Mouse (Mus musculus): Measurements from ENCODE around the gene Itga9. TPM values are rescaled to one million over a fixed set of nuclear protein-coding genes. Genes with fewer than 3 reads are reported as not detected.
A peak's percentile ranks its signal among the peaks of the same experiment; 100 is the strongest.

The Itga9 gene
- polyA plus RNA-seq, 1 experiment from 2014 or later: 12.6 TPM

DNA sequence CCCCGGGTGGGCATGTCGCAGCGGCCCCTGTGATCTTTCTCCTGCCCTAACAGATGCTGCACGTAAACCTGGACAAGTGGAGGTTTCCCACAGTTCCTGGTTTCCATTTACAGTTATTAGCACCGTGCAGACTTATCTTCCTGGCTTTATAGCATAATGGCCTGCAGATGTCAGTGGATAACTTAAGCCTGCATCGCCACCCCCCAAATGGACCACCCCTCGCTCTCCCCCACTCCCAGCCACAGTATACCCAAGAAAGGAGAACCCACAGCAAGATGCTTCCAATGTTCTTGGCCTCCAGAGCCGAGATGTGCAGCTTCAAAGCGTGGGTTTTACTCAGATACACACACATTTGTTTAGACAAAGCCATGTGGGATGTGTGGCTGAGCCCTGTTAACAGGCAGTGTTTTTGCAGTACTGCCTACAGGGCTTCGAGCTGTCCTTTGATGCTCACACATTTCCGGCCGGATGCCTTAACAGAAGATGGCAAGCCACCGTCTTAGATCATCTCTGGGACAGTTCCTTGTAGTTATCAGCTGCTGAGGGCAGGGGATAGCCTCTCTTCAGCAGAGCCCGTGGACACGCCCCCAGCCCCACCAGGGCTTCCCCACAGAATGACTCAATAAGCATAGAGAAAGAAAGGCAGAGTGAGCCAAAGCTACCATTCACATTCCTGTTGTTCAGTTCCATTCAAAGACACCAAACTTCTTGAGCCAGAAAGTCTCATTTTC lies 71.7 kb downstream of the Itga9 start:
- Histone ChIP-seq H3K4me1 (replicated peaks; ENCODE audit: control insufficient read depth, insufficient read depth, low read length) (peaks cover 12% of the 10 kb centered on the region; the same call in 1 of the 2 replicates), H3K36me3 (ENCODE audit: control insufficient read depth, insufficient read depth, low read length) (peaks cover 14% of the 10 kb centered on the region; the same call in 1 of the 2 replicates), H3K9me3 (ENCODE audit: control insufficient read depth, low read length) (no peaks in the 10 kb centered on the region), H3K4me3 (ENCODE audit: low read depth, low read length) (no peak overlapping the region), H3K4me2 (ENCODE audit: low read length) (no peak overlapping the region), H3K27ac (ENCODE audit: low read depth) (no peak overlapping the region), H3K9ac (ENCODE audit: low read length) (no peak overlapping the region), H3K27me3 (replicated peaks; ENCODE audit: control insufficient read depth, insufficient read depth, low read length) (no peaks in the 10 kb centered on the region)
- ATAC-seq (replicated peaks; ENCODE audit: low FRiP score, low TSS enrichment, low read depth) (no peak), DNase-seq (ENCODE audit: low spot score) (no peak)
- 43% methylated on average over 15 of the region's 15 CpGs for WGBS

DNA sequence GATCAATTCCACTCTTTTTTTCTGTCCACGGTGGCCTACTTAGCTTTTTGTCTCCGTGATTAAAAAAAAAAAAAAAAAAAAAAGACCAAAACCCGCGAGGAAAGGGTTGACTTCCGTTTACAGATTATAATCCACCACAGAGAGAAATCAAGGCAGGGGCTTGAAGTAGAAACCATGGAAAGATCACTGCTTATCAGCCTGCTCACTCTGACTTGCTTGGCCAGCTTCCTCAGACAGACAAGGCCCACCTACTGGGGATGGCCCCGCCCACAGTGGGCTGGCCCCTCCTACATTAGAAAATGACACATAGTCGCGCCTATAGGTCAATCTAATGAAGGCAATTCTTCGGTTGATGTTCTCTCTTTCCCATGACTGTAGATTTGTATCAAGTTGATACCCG lies 72.3 kb downstream of the Itga9 start:
- no peaks in the 10 kb centered on the region for H3K27me3 ChIP-seq (replicated peaks; ENCODE audit: control insufficient read depth, insufficient read depth, low read length)
- peaks cover 17% of the 10 kb centered on the region; the same call in 1 of the 2 replicates for H3K36me3 ChIP-seq (ENCODE audit: control insufficient read depth, insufficient read depth, low read length)
- H3K4me1 ChIP-seq (replicated peaks; ENCODE audit: control insufficient read depth, insufficient read depth, low read length): peaks cover 12% of the 10 kb centered on the region; the same call in 1 of the 2 replicates
- no peak overlapping the region for H3K4me3 ChIP-seq (ENCODE audit: low read depth, low read length)
- ATAC-seq (replicated peaks; ENCODE audit: low FRiP score, low TSS enrichment, low read depth) (no peak), DNase-seq (ENCODE audit: low spot score) (no peak)
- no peak overlapping the region for H3K9ac ChIP-seq (ENCODE audit: low read length)
- H3K4me2 ChIP-seq (ENCODE audit: low read length): no peak overlapping the region
- H3K9me3 ChIP-seq (ENCODE audit: control insufficient read depth, low read length): no peaks in the 10 kb centered on the region
- 81% methylated on average over 10 of the region's 10 CpGs for WGBS
- no peak overlapping the region for H3K27ac ChIP-seq (ENCODE audit: low read depth)

DNA sequence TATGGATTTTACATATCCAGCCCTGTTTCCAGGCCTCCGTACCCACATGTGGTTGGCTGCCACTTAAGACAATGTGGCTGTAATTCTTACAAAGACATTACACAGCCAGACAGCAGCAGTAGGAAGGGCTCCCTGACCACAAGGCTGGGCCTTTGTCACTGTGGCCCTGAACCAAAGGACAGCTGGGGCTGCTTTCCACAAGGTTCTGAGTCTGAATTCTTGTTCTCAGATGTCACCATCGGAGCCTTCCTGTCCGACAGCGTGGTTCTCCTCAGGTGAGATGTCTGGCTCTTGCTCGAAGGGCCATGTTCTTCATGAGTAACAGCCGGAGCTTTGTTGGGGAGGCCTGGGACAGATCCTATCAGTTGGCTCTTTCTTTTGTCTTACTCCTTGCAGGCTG lies 75.0 kb downstream of the Itga9 start:
- Histone ChIP-seq H3K27me3 (replicated peaks; ENCODE audit: control insufficient read depth, insufficient read depth, low read length) (no peaks in the 10 kb centered on the region), H3K9ac (ENCODE audit: low read length) (no peak overlapping the region), H3K4me3 (ENCODE audit: low read depth, low read length) (no peak overlapping the region), H3K9me3 (ENCODE audit: control insufficient read depth, low read length) (no peaks in the 10 kb centered on the region), H3K27ac (ENCODE audit: low read depth) (no peak overlapping the region), H3K4me1 (replicated peaks; ENCODE audit: control insufficient read depth, insufficient read depth, low read length) (peaks cover 12% of the 10 kb centered on the region; the same call in 1 of the 2 replicates), H3K4me2 (ENCODE audit: low read length) (no peak overlapping the region), H3K36me3 (ENCODE audit: control insufficient read depth, insufficient read depth, low read length) (peaks cover 4% of the 10 kb centered on the region; the same call in 1 of the 2 replicates)
- ATAC-seq (replicated peaks; ENCODE audit: low FRiP score, low TSS enrichment, low read depth) (no peak), DNase-seq (ENCODE audit: low spot score) (no peak)
- WGBS: 89% methylated on average over 6 of the region's 6 CpGs

DNA sequence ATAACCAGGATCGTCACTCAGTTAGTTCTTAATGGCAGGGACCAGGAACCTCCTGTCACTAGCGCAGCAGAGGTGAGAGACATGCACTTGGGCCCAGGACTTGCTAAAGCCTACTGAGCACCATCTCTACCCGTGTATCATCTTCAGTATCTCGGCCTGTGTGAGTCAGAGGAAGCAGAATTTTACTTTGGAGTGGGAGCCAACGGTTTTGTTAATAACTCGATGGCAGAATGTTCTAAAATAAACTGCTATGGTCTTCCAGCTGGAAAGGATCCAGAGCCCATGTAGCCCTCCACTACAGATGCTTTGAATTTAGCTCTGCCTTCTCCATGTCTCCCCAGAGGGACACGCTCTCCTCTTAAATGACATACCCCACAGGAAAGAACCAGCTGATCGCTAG lies 75.7 kb downstream of the Itga9 start:
- no peak for ATAC-seq (replicated peaks; ENCODE audit: low FRiP score, low TSS enrichment, low read depth)
- H3K9me3 ChIP-seq (ENCODE audit: control insufficient read depth, low read length): no peaks in the 10 kb centered on the region

DNA sequence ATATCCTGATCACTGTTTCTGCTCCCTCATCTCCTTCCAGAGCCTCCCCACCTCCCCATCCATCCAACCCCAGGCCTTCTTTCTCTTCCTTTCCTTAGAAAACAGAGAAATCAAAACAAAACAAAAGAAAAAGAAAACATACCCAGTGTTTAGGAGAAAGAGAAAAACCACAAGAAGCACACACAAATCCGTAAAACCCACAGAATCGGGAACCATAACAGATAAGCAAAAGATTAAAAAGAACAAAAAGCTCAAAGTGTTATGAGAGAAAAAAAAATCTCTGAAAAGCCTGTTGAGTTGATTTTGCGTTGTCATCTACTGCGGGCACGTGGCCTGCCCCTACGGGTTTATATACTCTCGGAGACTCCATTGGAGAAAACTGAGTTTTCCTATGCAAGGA lies 77.0 kb downstream of the Itga9 start:
- Histone ChIP-seq H3K9me3 (ENCODE audit: control insufficient read depth, low read length) (no peaks in the 10 kb centered on the region), H3K27ac (ENCODE audit: low read depth) (no peak overlapping the region), H3K9ac (ENCODE audit: low read length) (no peak overlapping the region), H3K4me1 (replicated peaks; ENCODE audit: control insufficient read depth, insufficient read depth, low read length) (0 out of 2 replicates have a peak, but pooled peaks cover 4% of the 10 kb centered on the region), H3K27me3 (replicated peaks; ENCODE audit: control insufficient read depth, insufficient read depth, low read length) (no peaks in the 10 kb centered on the region), H3K4me3 (ENCODE audit: low read depth, low read length) (no peak overlapping the region), H3K4me2 (ENCODE audit: low read length) (no peak overlapping the region), H3K36me3 (ENCODE audit: control insufficient read depth, insufficient read depth, low read length) (0 out of 2 replicates have a peak, but pooled peaks cover 4% of the 10 kb centered on the region)
- no peak for ATAC-seq (replicated peaks; ENCODE audit: low FRiP score, low TSS enrichment, low read depth)
- no peak for DNase-seq (ENCODE audit: low spot score)
- WGBS: 93% methylated on average over 7 of the region's 7 CpGs

More for the DNA sequence above, 75.7 kb downstream of the Itga9 start:
- Histone ChIP-seq H3K36me3 (ENCODE audit: control insufficient read depth, insufficient read depth, low read length) (0 out of 2 replicates have a peak, but pooled peaks cover 4% of the 10 kb centered on the region), H3K4me2 (ENCODE audit: low read length) (no peak overlapping the region), H3K9ac (ENCODE audit: low read length) (no peak overlapping the region), H3K27ac (ENCODE audit: low read depth) (no peak overlapping the region; the same call in 1 of the 2 replicates), H3K4me1 (replicated peaks; ENCODE audit: control insufficient read depth, insufficient read depth, low read length) (peaks cover 12% of the 10 kb centered on the region; the same call in 1 of the 2 replicates), H3K27me3 (replicated peaks; ENCODE audit: control insufficient read depth, insufficient read depth, low read length) (no peaks in the 10 kb centered on the region), H3K4me3 (ENCODE audit: low read depth, low read length) (no peak overlapping the region)
- WGBS: 65% methylated on average over 8 of the region's 8 CpGs
- no peak for DNase-seq (ENCODE audit: low spot score)

DNA sequence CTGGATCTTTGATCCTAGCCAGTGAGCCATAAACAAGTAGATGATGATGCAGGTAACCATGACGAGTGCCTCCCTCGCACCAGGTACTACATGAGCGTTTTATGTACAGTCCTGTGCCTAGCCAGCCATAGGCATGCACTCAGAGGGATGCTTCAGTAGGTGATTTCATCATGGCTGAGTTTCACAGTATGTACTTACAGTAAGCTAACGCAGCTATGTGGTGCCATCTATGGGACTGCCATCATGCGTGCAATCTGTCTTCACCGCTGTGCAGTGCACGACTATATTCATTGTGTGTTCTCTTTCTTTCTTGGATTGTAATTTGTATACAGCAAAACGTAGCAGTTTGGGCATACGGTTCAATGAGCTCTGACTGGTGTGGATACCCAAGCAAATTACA lies 77.9 kb downstream of the Itga9 start:
- Histone ChIP-seq H3K36me3 (ENCODE audit: control insufficient read depth, insufficient read depth, low read length) (0 out of 2 replicates have a peak, but pooled peaks cover 4% of the 10 kb centered on the region), H3K4me1 (replicated peaks; ENCODE audit: control insufficient read depth, insufficient read depth, low read length) (peaks cover 10% of the 10 kb centered on the region), H3K9me3 (ENCODE audit: control insufficient read depth, low read length) (no peaks in the 10 kb centered on the region), H3K4me3 (ENCODE audit: low read depth, low read length) (no peak overlapping the region), H3K4me2 (ENCODE audit: low read length) (no peak overlapping the region), H3K9ac (ENCODE audit: low read length) (no peak overlapping the region), H3K27me3 (replicated peaks; ENCODE audit: control insufficient read depth, insufficient read depth, low read length) (no peaks in the 10 kb centered on the region), H3K27ac (ENCODE audit: low read depth) (no peak overlapping the region)
- DNase-seq (ENCODE audit: low spot score) (no peak), ATAC-seq (replicated peaks; ENCODE audit: low FRiP score, low TSS enrichment, low read depth) (no peak)
- 93% methylated on average over 9 of the region's 9 CpGs for WGBS

DNA sequence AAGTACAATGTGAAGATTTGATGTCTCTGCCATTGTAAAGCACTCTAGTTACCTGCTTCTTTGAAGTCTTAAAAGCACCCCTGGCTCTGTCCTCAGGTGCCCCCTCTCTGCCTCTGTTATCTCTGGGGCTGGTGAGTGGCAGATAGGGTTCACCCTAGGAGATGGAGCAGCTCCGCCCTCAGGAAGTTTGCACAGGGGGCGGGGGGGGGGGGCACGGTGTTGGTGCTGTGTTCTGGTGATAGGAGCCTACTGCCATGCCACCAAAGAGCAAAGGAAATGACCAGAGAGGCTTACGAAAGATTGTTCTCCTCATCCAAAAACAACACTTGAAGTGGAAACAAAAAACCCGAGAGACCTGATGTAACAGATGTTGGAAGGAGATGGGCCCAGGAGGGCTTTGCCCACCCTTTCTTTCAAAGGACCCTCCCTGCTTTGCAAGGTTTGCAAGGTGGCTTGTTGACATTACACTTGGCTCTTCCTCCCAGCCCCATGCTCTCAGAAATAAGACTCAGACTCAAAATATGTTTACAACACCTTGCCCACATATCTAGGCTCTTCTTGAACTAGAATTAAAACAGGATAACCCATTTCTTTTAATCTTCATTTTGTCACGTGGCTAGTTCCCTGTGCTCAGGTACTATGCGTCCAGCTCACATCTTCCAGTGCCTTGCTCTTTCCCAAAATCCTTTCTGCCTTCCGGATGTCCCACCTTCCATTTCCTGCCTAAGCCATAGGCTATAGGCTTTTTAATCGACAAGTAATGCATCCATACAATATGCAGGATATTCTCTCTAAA lies 79.9 kb downstream of the Itga9 start:
- ATAC-seq (replicated peaks; ENCODE audit: low FRiP score, low TSS enrichment, low read depth) (no peak), DNase-seq (ENCODE audit: low spot score) (no peak)
- H3K36me3 ChIP-seq (ENCODE audit: control insufficient read depth, insufficient read depth, low read length): peaks cover 18% of the 10 kb centered on the region; the same call in 1 of the 2 replicates
- H3K27ac ChIP-seq (ENCODE audit: low read depth): no peak overlapping the region
- H3K4me1 ChIP-seq (replicated peaks; ENCODE audit: control insufficient read depth, insufficient read depth, low read length): peaks cover 11% of the 10 kb centered on the region
- no peak overlapping the region for H3K9ac ChIP-seq (ENCODE audit: low read length)
- 73% methylated on average over 9 of the region's 9 CpGs for WGBS
- H3K9me3 ChIP-seq (ENCODE audit: control insufficient read depth, low read length): no peaks in the 10 kb centered on the region
- no peak overlapping the region for H3K4me2 ChIP-seq (ENCODE audit: low read length)
- H3K27me3 ChIP-seq (replicated peaks; ENCODE audit: control insufficient read depth, insufficient read depth, low read length): no peaks in the 10 kb centered on the region
- no peak overlapping the region for H3K4me3 ChIP-seq (ENCODE audit: low read depth, low read length)

DNA sequence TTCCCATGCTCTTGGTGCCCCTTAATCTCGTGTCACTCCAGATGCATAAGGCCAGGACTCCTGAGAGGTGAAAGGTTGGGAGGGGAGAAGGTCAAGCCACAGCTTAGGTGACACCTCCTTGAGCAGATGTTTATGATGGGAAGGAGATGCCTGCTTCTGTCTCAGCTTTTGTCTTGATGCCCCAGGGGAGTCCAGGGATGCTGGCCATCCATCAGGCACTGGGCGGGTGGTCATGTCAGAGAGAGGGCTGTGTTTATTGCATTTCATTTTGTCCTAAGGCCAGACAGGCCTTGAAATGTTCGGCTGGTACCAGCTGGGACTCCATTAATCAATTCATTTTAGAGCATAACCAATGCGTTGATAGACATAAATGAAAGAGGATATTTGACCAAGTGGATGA lies 81.8 kb downstream of the Itga9 start:
- 70% methylated on average over 4 of the region's 4 CpGs for WGBS
- Histone ChIP-seq H3K27ac (ENCODE audit: low read depth) (peak overlapping the region; percentile 34; the same call in 1 of the 2 replicates), H3K36me3 (ENCODE audit: control insufficient read depth, insufficient read depth, low read length) (peaks cover 21% of the 10 kb centered on the region; the same call in 1 of the 2 replicates), H3K4me2 (ENCODE audit: low read length) (no peak overlapping the region), H3K27me3 (replicated peaks; ENCODE audit: control insufficient read depth, insufficient read depth, low read length) (no peaks in the 10 kb centered on the region), H3K4me3 (ENCODE audit: low read depth, low read length) (no peak overlapping the region), H3K4me1 (replicated peaks; ENCODE audit: control insufficient read depth, insufficient read depth, low read length) (peaks cover 8% of the 10 kb centered on the region), H3K9me3 (ENCODE audit: control insufficient read depth, low read length) (no peaks in the 10 kb centered on the region), H3K9ac (ENCODE audit: low read length) (no peak overlapping the region)
- ATAC-seq (replicated peaks; ENCODE audit: low FRiP score, low TSS enrichment, low read depth): no peak
- no peak for DNase-seq (ENCODE audit: low spot score)
